Mouse (Mus musculus) erythroblast, adult 5-6 weeks (primary cell): Measurements from ENCODE around the gene Ulk4. TPM values are rescaled to one million over a fixed set of nuclear protein-coding genes. Genes with fewer than 3 reads are reported as not detected.

Experiments used
- ATAC-seq: replicated peaks from 2 replicates; pipeline ENCODE4 v1.8.0; 2016; ENCODE audit warnings: moderate number of reproducible peaks, mild to moderate bottlenecking, moderate TSS enrichment, inconsistent platforms; ENCODE audit not compliant: poor library complexity, low FRiP score, severe bottlenecking
- total RNA-seq, 2 experiments: library from RNA; stranded (forward) in 1 of 2; stranded (reverse) in 1 of 2; fragments of 150-400 nt in 1 of 2; fragments of 200-764, 138-1000 nt in 1 of 2; gene quantifications; 2 replicates each; pipeline versions ENCODE4 v1.2.3 to v1.2.4; 2015 to 2017; ENCODE audit warnings: low replicate concordance in 2 of 2

Ulk4 gene
- total RNA-seq (2015; ENCODE audit: low replicate concordance) (not detected in 2 replicates), total RNA-seq (2017; ENCODE audit: low replicate concordance) (0.34 and 3.9 TPM in 2 replicates)

GRCm38 (mm10) chr9:121277118-121278060 is at the start of gene Ulk4:
Gene Ulk4 (minus strand): TSS chr9:121277197.
- peak; percentile 97 for ATAC-seq

GRCm38 (mm10) chr9:121322034-121322433 is 45.0 kb upstream of the Ulk4 start:
- ATAC-seq = no peak

- no peak for ATAC-seq
Measured at GRCm38 (mm10) chr9:121321118-121321517, 44.1 kb upstream of the Ulk4 start.

GRCm38 (mm10) chr9:121320433-121320832 is 43.4 kb upstream of the Ulk4 start:
- no peak for ATAC-seq

GRCm38 (mm10) chr9:121319323-121319966 is 42.4 kb upstream of the Ulk4 start:
- ATAC-seq = no peak

GRCm38 (mm10) chr9:121316621-121317405 is 39.8 kb upstream of the Ulk4 start:
- ATAC-seq = no peak

DNA sequence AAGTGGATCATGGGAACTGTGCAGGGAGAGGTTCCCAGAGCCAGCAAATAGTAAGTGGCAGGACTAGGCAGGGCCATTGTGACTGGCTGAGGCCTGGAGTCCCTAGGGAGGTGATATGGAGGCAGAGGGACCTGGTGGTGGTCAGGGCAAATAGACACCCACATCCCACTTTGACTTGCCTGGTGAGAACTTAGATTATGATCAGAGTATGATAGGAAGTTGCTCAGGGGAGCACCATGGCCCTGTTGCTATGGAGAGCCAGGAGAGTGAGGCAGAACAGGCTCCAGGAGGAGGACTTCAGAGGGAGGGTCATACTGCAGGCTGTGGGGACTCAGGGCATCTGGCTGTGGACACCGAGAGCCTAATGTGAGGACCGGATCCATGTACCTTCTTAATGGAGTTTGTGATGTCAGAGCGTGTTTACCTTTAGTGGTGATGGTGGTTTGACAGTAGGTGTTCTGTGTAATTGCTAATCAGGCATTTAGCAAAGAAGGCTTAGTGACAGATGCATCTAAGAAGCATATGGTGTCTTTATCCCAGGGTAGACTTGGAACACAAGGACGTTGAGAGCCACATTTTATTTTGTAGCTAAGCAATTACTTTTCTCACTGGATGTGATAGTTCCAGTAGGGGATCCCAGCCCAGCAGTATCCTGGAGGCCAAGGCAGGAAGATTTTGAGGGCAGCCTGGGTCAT is 39.1 kb upstream of the Ulk4 start:
- ATAC-seq = no peak

- ATAC-seq = no peak
Measured at GRCm38 (mm10) chr9:121314541-121315152, 37.6 kb upstream of the Ulk4 start.

DNA sequence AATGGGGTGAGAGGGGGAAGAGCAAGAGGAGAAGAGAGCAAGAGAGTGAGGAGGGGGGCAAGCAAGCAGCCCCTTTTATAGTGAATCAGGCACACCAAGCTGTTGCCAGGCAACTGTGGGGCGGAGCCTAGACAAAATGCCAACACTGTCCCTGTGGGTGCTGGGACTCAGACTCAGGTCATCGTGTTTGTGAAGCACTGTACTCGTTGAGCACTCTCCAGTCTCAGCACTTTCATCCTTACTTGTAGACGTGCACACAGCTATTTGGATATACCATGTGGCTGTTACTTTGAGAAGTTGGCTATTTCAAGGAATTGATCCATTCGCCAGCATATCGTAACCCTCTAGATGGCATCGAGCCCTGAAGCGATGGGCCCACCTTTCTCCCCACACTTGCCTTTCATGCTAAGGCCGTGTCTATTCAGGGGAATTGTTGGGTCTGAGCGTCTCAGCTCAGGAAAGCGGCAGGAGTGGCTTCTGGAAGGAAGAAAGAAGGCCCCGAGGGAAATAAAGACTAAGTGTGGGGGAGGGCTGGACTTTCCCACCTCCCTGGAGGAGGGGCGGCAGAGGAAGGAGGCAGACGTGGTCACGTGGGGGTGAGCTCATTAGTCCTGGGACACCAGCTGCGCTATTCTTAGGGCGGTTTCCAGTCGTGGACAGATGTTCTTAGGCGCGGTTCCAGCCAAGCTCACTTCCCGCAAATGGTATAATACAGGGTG is 36.8 kb upstream of the Ulk4 start:
- 0 out of 2 replicates have a peak, but pooled peaks have one; percentile 37 for ATAC-seq

GRCm38 (mm10) chr9:121312237-121312891 is 35.4 kb upstream of the Ulk4 start:
- ATAC-seq = no peak

GRCm38 (mm10) chr9:121311846-121312236 is 34.8 kb upstream of the Ulk4 start:
- no peak for ATAC-seq

- ATAC-seq = no peak
Measured at GRCm38 (mm10) chr9:121310501-121310900, 33.5 kb upstream of the Ulk4 start.

- ATAC-seq = no peak
Measured at GRCm38 (mm10) chr9:121309287-121309686, 32.3 kb upstream of the Ulk4 start.

- no peak for ATAC-seq
Measured at GRCm38 (mm10) chr9:121305456-121305855, 28.5 kb upstream of the Ulk4 start.

DNA sequence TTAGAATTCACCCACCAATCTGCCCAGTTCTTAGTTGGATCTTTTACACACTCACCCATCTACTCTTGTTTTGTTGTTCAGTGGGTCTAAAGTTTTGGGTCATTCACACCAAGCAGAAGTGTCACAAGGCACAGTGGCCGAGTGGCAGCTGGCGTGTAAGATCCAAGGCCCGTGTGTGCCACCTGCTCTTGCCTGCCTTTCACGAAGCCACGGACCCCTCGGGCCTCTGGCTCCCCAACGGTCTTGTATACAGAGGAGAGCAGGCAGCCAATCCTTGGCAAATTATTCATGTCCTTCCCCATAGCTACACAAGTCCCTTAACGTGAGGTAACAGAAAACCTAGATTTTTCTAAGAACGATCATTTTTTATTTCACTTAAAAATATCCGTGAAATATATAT is 27.5 kb upstream of the Ulk4 start:
- ATAC-seq = no peak

GRCm38 (mm10) chr9:121303748-121304147 is 26.8 kb upstream of the Ulk4 start:
- no peak for ATAC-seq

DNA sequence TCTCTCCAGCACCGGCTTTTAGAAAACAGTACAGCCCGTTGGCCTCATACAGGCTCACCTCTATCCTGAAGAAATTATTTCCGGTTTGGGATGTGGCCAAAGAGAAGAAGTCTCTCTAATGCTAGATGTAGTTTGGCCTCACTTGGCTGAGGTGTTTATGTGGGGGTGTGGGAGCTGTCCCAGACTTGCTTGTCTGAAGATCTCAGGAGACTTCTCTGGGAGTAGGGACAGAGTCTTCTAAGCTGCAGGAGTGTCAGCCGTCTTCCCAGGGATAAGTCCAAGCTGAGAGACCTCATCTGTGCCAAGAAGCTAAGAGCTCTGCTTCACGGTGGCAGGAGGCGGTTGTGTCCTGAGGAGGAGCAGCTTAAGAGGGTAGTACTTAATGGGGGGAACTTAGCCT is 26.1 kb upstream of the Ulk4 start:
- no peak for ATAC-seq

GRCm38 (mm10) chr9:121302543-121302942 is 25.5 kb upstream of the Ulk4 start:
- no peak for ATAC-seq
